Mouse (Mus musculus) olfactory bulb, adult 2 months (tissue): ENCODE results near the gene Gm13283.
"Not testable (repeated sequence)": the region's sequence is repeated elsewhere in the genome, so short reads cannot be mapped to it uniquely, and the experiment has no call there.

ENCODE experiments used
- CTCF ChIP-seq: fragments of 200-500 bp; IDR thresholded peaks from 2 replicates; pipeline ENCODE4 v1.5.1; 2012; ENCODE audit warnings: low read depth, mild to moderate bottlenecking, low read length, moderate library complexity; ENCODE audit not compliant: insufficient read depth
- POLR2A ChIP-seq: fragments of 200-500 bp; IDR thresholded peaks from 2 replicates; pipeline ENCODE4 v1.6.1; 2012; ENCODE audit warnings: mild to moderate bottlenecking, low read depth, low read length, moderate library complexity; ENCODE audit not compliant: insufficient read depth

GRCm38 (mm10) chr4:88758751-88759150 is 1.2 kb upstream of the Gm13283 start:
- not testable (repeated sequence) for TF ChIP-seq CTCF, POLR2A
